Mouse (Mus musculus) spleen, embryonic (tissue): ENCODE measurements at regions not wholly inside any gene's neighbourhood (a gene's known extent, or its start where the extent isn't known, plus 50 kb on each side); places are given as distances from the start of the nearest gene placed in this dataset.

Experiments
- CTCF ChIA-PET: fragments of 350-600 bp; sonication (Branson Sonifier 250); formaldehyde crosslinking; loops from one replicate; lab custom pipeline; 2022; lab: Charles Lee

GRCm38 (mm10) chr13:41897481-41898317 lies 50.2 kb upstream of the Adtrp start:
- CTCF ChIA-PET: interaction anchor here (0.5 to 0.7 kb wide), 2 partner anchors 249 to 1344 kb away, joined by 9 to 10 read pairs; no protein-coding TSS in a partner anchor
